Mouse (Mus musculus) stomach, embryonic 15.5 days (tissue): ENCODE measurements around the gene Ssbp4. TPM values are rescaled to one million over a fixed set of nuclear protein-coding genes. Genes with fewer than 3 reads are reported as not detected.
A peak's percentile ranks its signal among the peaks of the same experiment; 100 is the strongest.

ENCODE experiments used
- ATAC-seq: fragments of 200-750 bp; cut with Nextera tagmentation; 2 replicates; pipeline ENCODE4 v1.8.0; 2017; ENCODE audit warnings: low read depth, moderate number of reproducible peaks, moderate TSS enrichment; ENCODE audit not compliant: insufficient read depth, low FRiP score
- H3K27ac ChIP-seq: fragments of 300-500 bp; sonication (generic); 2 replicates; pipeline ENCODE4 v1.5.1; 2015; ENCODE audit warnings: mild to moderate bottlenecking, inconsistent platforms
- H3K27me3 ChIP-seq: fragments of 300-500 bp; sonication (generic); replicated peaks from 2 replicates; pipeline ENCODE4 v1.6.1; 2015; ENCODE audit warnings: inconsistent platforms
- H3K36me3 ChIP-seq: fragments of 300-500 bp; sonication (generic); 2 replicates; pipeline ENCODE4 v1.6.1; 2015; ENCODE audit warnings: inconsistent platforms
- H3K4me1 ChIP-seq: fragments of 300-500 bp; sonication (generic); 2 replicates; pipeline ENCODE4 v1.6.1; 2015; ENCODE audit warnings: inconsistent platforms
- H3K4me2 ChIP-seq: fragments of 300-500 bp; sonication (generic); 2 replicates; pipeline ENCODE4 v1.6.1; 2015; ENCODE audit warnings: mild to moderate bottlenecking, inconsistent platforms
- H3K4me3 ChIP-seq: fragments of 300-500 bp; sonication (generic); replicated peaks from 2 replicates; pipeline ENCODE4 v1.5.1; 2015; ENCODE audit warnings: inconsistent platforms
- H3K9ac ChIP-seq: fragments of 300-500 bp; sonication (generic); 2 replicates; pipeline ENCODE4 v1.6.1; 2015; ENCODE audit warnings: inconsistent platforms
- H3K9me3 ChIP-seq: fragments of 300-500 bp; sonication (generic); 2 replicates; pipeline ENCODE4 v1.6.1; 2016; ENCODE audit warnings: inconsistent platforms
- WGBS: fragments of 180-500 bp; shearing (Covaris S2); methylation state at CpG from one replicate; pipeline ENCODE4 v1.1.7; 2015; 5-methylcytosine and 5-hydroxymethylcytosine counted together
- polyA plus RNA-seq: library from polyadenylated mRNA; unstranded; fragments of >200 nt; fragmentation: Nextera tagmentation; extraction: Ambion mirVana; gene quantifications from 2 replicates; pipeline ENCODE4 v1.2.1, GENCODE M21; 2015

The Ssbp4 gene
- polyA plus RNA-seq, 1 experiment from 2014 or later: 117 TPM

GRCm38 (mm10) chr8:70570990-70571389 lies 37.7 kb downstream of the Ssbp4 start:
- H3K4me2 ChIP-seq: no peak overlapping the region
- H3K4me1 ChIP-seq: no peaks in the 10 kb centered on the region; the same call in 1 of the 2 replicates
- no peak overlapping the region for H3K9ac ChIP-seq
- no peaks in the 10 kb centered on the region for H3K36me3 ChIP-seq
- no peak overlapping the region for H3K4me3 ChIP-seq
- no peaks in the 10 kb centered on the region for H3K27me3 ChIP-seq
- H3K9me3 ChIP-seq: no peaks in the 10 kb centered on the region
- no peak for ATAC-seq
- 88% methylated on average over 6 of the region's 6 CpGs for WGBS
- H3K27ac ChIP-seq: no peak overlapping the region

GRCm38 (mm10) chr8:70570360-70570759 lies 38.3 kb downstream of the Ssbp4 start:
- no peak overlapping the region for H3K9ac ChIP-seq
- no peak overlapping the region for H3K27ac ChIP-seq
- H3K4me3 ChIP-seq: no peak overlapping the region
- no peak for ATAC-seq
- H3K4me1 ChIP-seq: peaks cover 3% of the 10 kb centered on the region; the same call in 1 of the 2 replicates
- H3K27me3 ChIP-seq: no peaks in the 10 kb centered on the region
- H3K4me2 ChIP-seq: no peak overlapping the region
- H3K9me3 ChIP-seq: no peaks in the 10 kb centered on the region
- H3K36me3 ChIP-seq: no peaks in the 10 kb centered on the region

- Histone ChIP-seq H3K4me1 (peaks cover 29% of the 10 kb centered on the region), H3K9me3 (no peaks in the 10 kb centered on the region), H3K4me2 (no peak overlapping the region), H3K9ac (no peak overlapping the region), H3K27me3 (no peaks in the 10 kb centered on the region), H3K27ac (no peak overlapping the region), H3K4me3 (no peak overlapping the region), H3K36me3 (no peaks in the 10 kb centered on the region)
- no peak for ATAC-seq
- WGBS: 52% methylated on average over 3 of the region's 3 CpGs
Measured at GRCm38 (mm10) chr8:70565561-70565960, 43.1 kb downstream of the Ssbp4 start.

GRCm38 (mm10) chr8:70564696-70565235 lies 43.9 kb downstream of the Ssbp4 start:
- 73% methylated on average over 3 of the region's 3 CpGs for WGBS
- Histone ChIP-seq H3K4me1 (peaks cover 37% of the 10 kb centered on the region), H3K27ac (no peak overlapping the region), H3K4me3 (no peak overlapping the region), H3K36me3 (no peaks in the 10 kb centered on the region), H3K9ac (no peak overlapping the region), H3K4me2 (no peak overlapping the region), H3K9me3 (no peaks in the 10 kb centered on the region), H3K27me3 (no peaks in the 10 kb centered on the region)
- ATAC-seq: no peak

GRCm38 (mm10) chr8:70563763-70564387 lies 44.8 kb downstream of the Ssbp4 start:
- Histone ChIP-seq H3K9ac (no peak overlapping the region), H3K9me3 (no peaks in the 10 kb centered on the region), H3K27me3 (no peaks in the 10 kb centered on the region), H3K27ac (no peak overlapping the region), H3K4me3 (no peak overlapping the region), H3K36me3 (no peaks in the 10 kb centered on the region), H3K4me2 (no peak overlapping the region), H3K4me1 (peaks cover 40% of the 10 kb centered on the region)
- ATAC-seq: no peak
- 89% methylated on average over 6 of the region's 6 CpGs for WGBS

- H3K4me2 ChIP-seq: no peak overlapping the region
- no peaks in the 10 kb centered on the region for H3K9me3 ChIP-seq
- H3K4me1 ChIP-seq: peaks cover 48% of the 10 kb centered on the region
- no peaks in the 10 kb centered on the region for H3K36me3 ChIP-seq
- no peak for ATAC-seq
- WGBS: 80% methylated on average over 3 of the region's 3 CpGs
- H3K27me3 ChIP-seq: no peaks in the 10 kb centered on the region
- H3K27ac ChIP-seq: no peak overlapping the region
- no peak overlapping the region for H3K9ac ChIP-seq
- no peak overlapping the region for H3K4me3 ChIP-seq
Measured at GRCm38 (mm10) chr8:70562802-70563201, 45.9 kb downstream of the Ssbp4 start.

- H3K4me3 ChIP-seq: no peak overlapping the region
- H3K27ac ChIP-seq: peak overlapping the region; percentile 62; the same call in 1 of the 2 replicates
- H3K27me3 ChIP-seq: no peaks in the 10 kb centered on the region
- no peak overlapping the region for H3K9ac ChIP-seq
- no peaks in the 10 kb centered on the region for H3K9me3 ChIP-seq
- 0 out of 2 replicates have a peak, but pooled peaks cover under 1% of the 10 kb centered on the region for H3K36me3 ChIP-seq
- ATAC-seq: no peak
- 59% methylated on average over 7 of the region's 7 CpGs for WGBS
- no peak overlapping the region for H3K4me2 ChIP-seq
- peaks cover 48% of the 10 kb centered on the region for H3K4me1 ChIP-seq
Measured at GRCm38 (mm10) chr8:70561809-70562535, 46.7 kb downstream of the Ssbp4 start.

GRCm38 (mm10) chr8:70561357-70561756 lies 47.3 kb downstream of the Ssbp4 start:
- H3K27ac ChIP-seq: peak overlapping the region; percentile 62; the same call in 1 of the 2 replicates
- H3K4me3 ChIP-seq: no peak overlapping the region
- 0 out of 2 replicates have a peak, but pooled peaks cover 3% of the 10 kb centered on the region for H3K36me3 ChIP-seq
- H3K9ac ChIP-seq: no peak overlapping the region
- peaks cover 48% of the 10 kb centered on the region for H3K4me1 ChIP-seq
- no peak for ATAC-seq
- 29% methylated on average over 4 of the region's 4 CpGs for WGBS
- H3K4me2 ChIP-seq: no peak overlapping the region
- H3K9me3 ChIP-seq: no peaks in the 10 kb centered on the region
- H3K27me3 ChIP-seq: no peaks in the 10 kb centered on the region

- H3K4me2 ChIP-seq: no peak overlapping the region
- 60% methylated on average over 3 of the region's 3 CpGs for WGBS
- 0 out of 2 replicates have a peak, but pooled peaks cover 3% of the 10 kb centered on the region for H3K36me3 ChIP-seq
- H3K9me3 ChIP-seq: no peaks in the 10 kb centered on the region
- peaks cover 48% of the 10 kb centered on the region for H3K4me1 ChIP-seq
- H3K27ac ChIP-seq: no peak overlapping the region
- no peak overlapping the region for H3K9ac ChIP-seq
- H3K27me3 ChIP-seq: no peaks in the 10 kb centered on the region
- no peak overlapping the region for H3K4me3 ChIP-seq
- no peak for ATAC-seq
Measured at GRCm38 (mm10) chr8:70560564-70560963, 48.1 kb downstream of the Ssbp4 start.

GRCm38 (mm10) chr8:70560096-70560495 lies 48.6 kb downstream of the Ssbp4 start:
- ATAC-seq: no peak
- no peak overlapping the region for H3K27ac ChIP-seq
- H3K4me1 ChIP-seq: peaks cover 43% of the 10 kb centered on the region
- no peaks in the 10 kb centered on the region for H3K27me3 ChIP-seq
- H3K4me3 ChIP-seq: no peak overlapping the region
- no peak overlapping the region for H3K4me2 ChIP-seq
- WGBS: 72% methylated on average over 2 of the region's 2 CpGs
- no peak overlapping the region for H3K9ac ChIP-seq
- 0 out of 2 replicates have a peak, but pooled peaks cover 3% of the 10 kb centered on the region for H3K36me3 ChIP-seq
- no peaks in the 10 kb centered on the region for H3K9me3 ChIP-seq

GRCm38 (mm10) chr8:70558983-70559382 lies 49.7 kb downstream of the Ssbp4 start:
- H3K9me3 ChIP-seq: no peaks in the 10 kb centered on the region

GRCm38 (mm10) chr8:70558334-70558733 lies 50.3 kb downstream of the Ssbp4 start:
- WGBS: 53% methylated on average over 4 of the region's 4 CpGs
- Histone ChIP-seq H3K27ac (no peak overlapping the region), H3K9ac (no peak overlapping the region), H3K9me3 (no peaks in the 10 kb centered on the region), H3K36me3 (0 out of 2 replicates have a peak, but pooled peaks cover 3% of the 10 kb centered on the region), H3K4me3 (no peak overlapping the region), H3K4me1 (peaks cover 47% of the 10 kb centered on the region), H3K4me2 (no peak overlapping the region), H3K27me3 (no peaks in the 10 kb centered on the region)
- ATAC-seq: no peak

More at GRCm38 (mm10) chr8:70558983-70559382, 49.7 kb downstream of the Ssbp4 start:
- no peak overlapping the region for H3K4me2 ChIP-seq
- H3K27ac ChIP-seq: no peak overlapping the region
- peaks cover 41% of the 10 kb centered on the region for H3K4me1 ChIP-seq
- H3K36me3 ChIP-seq: 0 out of 2 replicates have a peak, but pooled peaks cover 3% of the 10 kb centered on the region
- WGBS: 77% methylated on average over 3 of the region's 3 CpGs
- ATAC-seq: no peak
- H3K27me3 ChIP-seq: no peaks in the 10 kb centered on the region
- H3K9ac ChIP-seq: no peak overlapping the region
- no peak overlapping the region for H3K4me3 ChIP-seq
